Mouse (Mus musculus) cortical plate, adult 2 months (tissue): ENCODE data around the gene Itpr2.

ENCODE experiments used
- CTCF ChIP-seq: fragments of 200-500 bp; IDR thresholded peaks from 2 replicates; pipeline ENCODE4 v1.5.1; 2011; ENCODE audit warnings: mild to moderate bottlenecking, control low read depth, low read length; ENCODE audit not compliant: insufficient read depth; ENCODE audit errors: extremely low read depth
- POLR2A ChIP-seq: fragments of 200-500 bp; IDR thresholded peaks from 2 replicates; pipeline ENCODE4 v1.6.1; 2011; ENCODE audit warnings: mild to moderate bottlenecking, low read length, control low read depth; ENCODE audit not compliant: insufficient read depth; ENCODE audit errors: extremely low read depth

DNA sequence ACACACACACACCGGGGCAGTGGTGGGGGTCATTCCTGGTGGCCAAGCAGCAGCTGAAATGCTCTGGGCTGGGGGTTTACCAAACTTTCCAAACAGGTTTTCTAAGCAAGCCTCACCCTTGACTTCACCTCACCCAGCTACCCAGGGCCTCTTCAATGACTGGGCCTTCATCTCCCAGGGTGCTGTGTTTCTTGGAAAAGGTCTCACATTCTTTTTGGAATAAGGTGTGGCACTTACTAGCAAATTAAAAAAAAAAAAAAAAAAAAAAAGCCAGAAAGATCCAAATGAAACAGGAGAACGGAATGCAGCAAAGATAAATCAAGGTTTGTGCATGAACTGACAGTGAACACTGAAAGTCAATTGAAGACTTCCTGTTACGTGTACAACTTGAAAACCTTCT, 77.2 kb downstream of the Itpr2 start:
- TF ChIP-seq CTCF (no peak), POLR2A (no peak)
